Mouse (Mus musculus) brain, embryonic 14.5 days (tissue): ENCODE data around the gene Zcchc14.

Experiments
- CTCF ChIP-seq: fragments of 200-500 bp; IDR thresholded peaks from 2 replicates; pipeline ENCODE4 v1.5.1; 2012; ENCODE audit warnings: inconsistent platforms, mild to moderate bottlenecking, moderate library complexity, borderline replicate concordance; ENCODE audit not compliant: insufficient read depth, insufficient read length; ENCODE audit errors: extremely low read depth
- POLR2A ChIP-seq: fragments of 200-500 bp; IDR thresholded peaks from 2 replicates; pipeline ENCODE4 v1.6.1; 2012; ENCODE audit warnings: mild to moderate bottlenecking, inconsistent platforms, borderline replicate concordance; ENCODE audit not compliant: poor library complexity, insufficient read depth, insufficient read length, severe bottlenecking; ENCODE audit errors: extremely low read depth

DNA sequence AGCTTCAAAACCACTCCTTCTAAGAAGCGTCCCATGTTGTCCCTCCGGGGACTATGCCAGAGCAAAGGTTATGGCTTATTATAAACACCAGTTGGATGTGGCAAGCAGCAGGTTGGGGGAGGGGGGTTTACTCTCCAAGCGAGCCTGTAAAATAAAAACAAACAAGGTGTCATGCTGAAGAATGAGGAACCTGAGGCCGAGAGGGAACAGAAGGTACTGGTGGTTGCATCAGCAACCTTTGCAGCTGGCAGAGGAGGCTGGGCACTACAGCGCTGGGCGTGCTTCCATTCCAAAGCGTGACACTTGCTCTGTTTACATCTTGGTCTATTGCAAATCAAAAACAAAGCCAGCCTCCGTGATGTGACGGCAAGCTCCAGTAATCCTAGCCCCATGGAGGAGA is 72.2 kb downstream of the Zcchc14 start:
- TF ChIP-seq CTCF (no peak), POLR2A (no peak)
